Mouse (Mus musculus): ENCODE results near the gene Eva1a. TPM values are rescaled to one million over a fixed set of nuclear protein-coding genes. Genes with fewer than 3 reads are reported as not detected.

Eva1a gene
- polyA plus RNA-seq (2012; rRNA removed), result 2.0 and 4.6 TPM in 2 replicates

GRCm38 (mm10) chr6:82040834-82041487, at the start of gene Eva1a:
Eva1a (plus strand) TSS chr6:82041043.

Other genes with a start within 250 kb of the Eva1a start
- gene Gcfc2, start 117.4 kb upstream of the Eva1a start, polyA plus RNA-seq (2012; rRNA removed), result 18.0 and 25.4 TPM in 2 replicates
- gene Mrpl19, start 75.1 kb upstream of the Eva1a start, polyA plus RNA-seq (2012; rRNA removed), result 17.9 and 18.8 TPM in 2 replicates

All from central nervous system, embryonic 11.5 days (tissue).